Mouse (Mus musculus): ENCODE measurements around the gene Olfr221. TPM values are rescaled to one million over a fixed set of nuclear protein-coding genes. Genes with fewer than 3 reads are reported as not detected.
A peak's percentile ranks its signal among the peaks of the same experiment; 100 is the strongest.
"Not testable (repeated sequence)": the region's sequence is repeated elsewhere in the genome, so short reads cannot be mapped to it uniquely, and the experiment has no call there.

The Olfr221 gene
- total and polyA plus RNA-seq, 2 experiments, result not detected

DNA sequence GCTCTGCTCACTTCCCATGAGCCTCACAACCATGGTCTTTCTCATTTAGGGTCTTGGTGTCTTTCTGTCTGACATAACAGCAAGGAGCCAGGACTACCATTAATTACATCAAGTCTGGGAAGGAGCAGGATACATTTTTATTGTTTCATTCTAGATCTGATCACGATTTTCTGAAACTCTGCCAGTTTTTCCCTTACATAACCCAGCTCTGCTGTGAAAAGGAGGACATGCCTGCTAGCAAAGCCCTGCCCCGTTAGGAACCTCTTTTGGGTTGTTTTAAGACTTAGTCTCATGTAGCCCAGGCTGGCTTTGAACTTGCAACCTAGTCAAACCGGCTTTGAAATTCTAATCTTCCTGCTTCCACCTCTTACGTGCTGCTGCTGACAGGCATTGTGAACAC is 17.7 kb upstream of the Olfr221 start:
- WGBS, result 67% methylated on average over 4 of the region's 4 CpGs
- no peak for TF ChIP-seq POLR2A (IDR thresholded peaks at IDR 0.05; ENCODE audit: extremely low read depth, insufficient read depth, low read length)
- H3K4me3 ChIP-seq (ENCODE audit: insufficient read depth, low read depth, low read length), result no peak overlapping the region
- DNase-seq (ENCODE audit: extremely low read depth, low read depth, low spot score), result no peak
- H3K27me3 ChIP-seq (ENCODE audit: control insufficient read depth, insufficient read depth, low read length), result no peaks in the 10 kb centered on the region
- H3K27ac ChIP-seq (replicated peaks; ENCODE audit: insufficient read depth, low read depth, low read length), result no peak overlapping the region
- H3K79me2 ChIP-seq (ENCODE audit: control insufficient read depth, insufficient read depth, low read length), result no peaks in the 10 kb centered on the region
- no peaks in the 10 kb centered on the region; the same call in 1 of the 2 replicates for H3K4me1 ChIP-seq (ENCODE audit: control insufficient read depth, insufficient read depth, low read length)
- H3K9ac ChIP-seq (ENCODE audit: low read depth, low read length), result no peak overlapping the region
- H3K36me3 ChIP-seq (ENCODE audit: control insufficient read depth, insufficient read depth, low read length), result no peaks in the 10 kb centered on the region

DNA sequence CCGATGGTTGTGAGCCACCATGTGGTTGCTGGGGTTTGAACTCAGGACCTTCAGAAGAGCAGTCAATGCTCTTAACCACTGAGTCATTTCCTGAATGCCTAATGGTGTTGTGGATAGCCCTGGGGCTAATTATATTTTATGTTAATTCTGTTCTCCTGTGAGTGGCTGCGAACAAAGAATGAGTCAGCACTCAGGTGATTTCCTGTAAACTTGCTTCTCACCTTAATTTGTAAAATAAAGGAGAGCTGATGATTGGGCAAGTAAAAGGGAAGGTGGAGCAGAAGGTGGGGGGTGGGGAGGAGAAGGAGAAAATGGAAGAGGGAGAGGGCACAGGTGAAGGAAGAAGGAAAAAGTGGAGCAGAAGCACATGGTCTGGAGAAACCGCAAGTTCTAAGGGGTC is 10.5 kb upstream of the Olfr221 start:
- WGBS, result 94% methylated on average over 3 of the region's 3 CpGs
- not testable (repeated sequence) for H3K36me3 ChIP-seq (ENCODE audit: control insufficient read depth, insufficient read depth, low read length); H3K79me2 ChIP-seq (ENCODE audit: control insufficient read depth, insufficient read depth, low read length); H3K4me3 ChIP-seq (ENCODE audit: insufficient read depth, low read depth, low read length); H3K4me1 ChIP-seq (ENCODE audit: control insufficient read depth, insufficient read depth, low read length); H3K9ac ChIP-seq (ENCODE audit: low read depth, low read length); H3K27ac ChIP-seq (replicated peaks; ENCODE audit: insufficient read depth, low read depth, low read length); DNase-seq (ENCODE audit: extremely low read depth, low read depth, low spot score); H3K27me3 ChIP-seq (ENCODE audit: control insufficient read depth, insufficient read depth, low read length)

- Histone ChIP-seq H3K27ac (replicated peaks; ENCODE audit: insufficient read depth, low read depth, low read length) (no peak overlapping the region), H3K4me1 (ENCODE audit: control insufficient read depth, insufficient read depth, low read length) (peaks cover 2% of the 10 kb centered on the region), H3K36me3 (ENCODE audit: control insufficient read depth, insufficient read depth, low read length) (no peaks in the 10 kb centered on the region), H3K79me2 (ENCODE audit: control insufficient read depth, insufficient read depth, low read length) (no peaks in the 10 kb centered on the region), H3K9ac (ENCODE audit: low read depth, low read length) (no peak overlapping the region), H3K27me3 (ENCODE audit: control insufficient read depth, insufficient read depth, low read length) (no peaks in the 10 kb centered on the region), H3K4me3 (ENCODE audit: insufficient read depth, low read depth, low read length) (no peak overlapping the region)
- no peak for DNase-seq (ENCODE audit: extremely low read depth, low read depth, low spot score)
- TF ChIP-seq POLR2A (IDR thresholded peaks at IDR 0.05; ENCODE audit: extremely low read depth, insufficient read depth, low read length) (no peak), CTCF (IDR thresholded peaks at IDR 0.05; ENCODE audit: low read depth, low read length) (no peak)
- 87% methylated on average over 9 of the region's 9 CpGs for WGBS
Observed at GRCm38 (mm10) chr14:52045966-52046565, 3.8 kb upstream of the Olfr221 start.

DNA sequence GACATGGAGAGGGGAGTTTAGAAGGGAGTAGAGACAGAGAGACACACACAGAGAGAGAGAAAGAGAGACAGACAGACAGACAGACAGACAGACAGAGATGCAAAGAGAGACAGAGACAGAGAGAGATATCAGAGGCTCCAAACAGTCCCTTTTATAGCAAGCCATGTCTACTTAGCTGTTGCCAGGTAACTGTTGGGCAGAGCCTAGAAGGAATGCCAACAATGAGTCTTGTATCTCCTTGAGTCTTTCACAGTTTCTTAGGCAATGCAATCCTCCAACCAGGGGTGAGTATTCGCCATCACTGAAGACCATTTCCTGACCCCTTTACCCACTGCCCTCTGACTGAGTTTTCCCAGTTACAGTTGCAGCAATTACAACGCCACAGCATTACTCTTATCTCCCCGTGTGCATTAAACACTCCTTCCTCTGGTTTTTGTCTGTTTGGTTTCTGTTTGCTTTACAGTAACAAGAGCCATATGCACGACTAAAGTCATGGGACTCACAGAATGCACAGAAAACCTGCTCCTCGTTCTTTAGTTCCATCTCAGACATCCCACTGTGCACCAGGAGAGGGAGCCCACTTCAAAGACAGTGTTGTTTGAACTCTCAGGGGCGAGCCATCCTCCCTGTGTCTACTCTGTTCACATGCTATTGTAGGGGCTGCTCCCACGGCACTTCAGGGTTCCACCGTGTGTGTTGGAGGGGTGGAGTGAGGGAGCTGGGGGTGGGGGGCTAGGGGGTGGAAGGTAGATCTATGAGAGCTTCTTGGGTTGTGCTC is 2.8 kb upstream of the Olfr221 start:
- TF ChIP-seq CTCF (IDR thresholded peaks at IDR 0.05; ENCODE audit: low read depth, low read length) (peak; percentile 12; the same call in 1 of the 2 replicates), POLR2A (IDR thresholded peaks at IDR 0.05; ENCODE audit: extremely low read depth, insufficient read depth, low read length) (no peak)
- Histone ChIP-seq H3K4me3 (ENCODE audit: insufficient read depth, low read depth, low read length) (no peak overlapping the region), H3K79me2 (ENCODE audit: control insufficient read depth, insufficient read depth, low read length) (no peaks in the 10 kb centered on the region), H3K27me3 (ENCODE audit: control insufficient read depth, insufficient read depth, low read length) (no peaks in the 10 kb centered on the region), H3K36me3 (ENCODE audit: control insufficient read depth, insufficient read depth, low read length) (no peaks in the 10 kb centered on the region), H3K4me1 (ENCODE audit: control insufficient read depth, insufficient read depth, low read length) (peaks cover 2% of the 10 kb centered on the region), H3K9ac (ENCODE audit: low read depth, low read length) (no peak overlapping the region), H3K27ac (replicated peaks; ENCODE audit: insufficient read depth, low read depth, low read length) (no peak overlapping the region)
- DNase-seq (ENCODE audit: extremely low read depth, low read depth, low spot score), result no peak
- WGBS, result 23% methylated on average over 8 of the region's 8 CpGs

GRCm38 (mm10) chr14:52043446-52043845 is 1.2 kb upstream of the Olfr221 start:
- no peak overlapping the region for H3K4me3 ChIP-seq (ENCODE audit: insufficient read depth, low read depth, low read length)
- H3K4me1 ChIP-seq (ENCODE audit: control insufficient read depth, insufficient read depth, low read length), result peaks cover 10% of the 10 kb centered on the region
- H3K9ac ChIP-seq (ENCODE audit: low read depth, low read length), result no peak overlapping the region
- no peaks in the 10 kb centered on the region for H3K27me3 ChIP-seq (ENCODE audit: control insufficient read depth, insufficient read depth, low read length)
- 77% methylated on average over 6 of the region's 6 CpGs for WGBS
- no peaks in the 10 kb centered on the region for H3K36me3 ChIP-seq (ENCODE audit: control insufficient read depth, insufficient read depth, low read length)
- TF ChIP-seq POLR2A (IDR thresholded peaks at IDR 0.05; ENCODE audit: extremely low read depth, insufficient read depth, low read length) (no peak), CTCF (IDR thresholded peaks at IDR 0.05; ENCODE audit: low read depth, low read length) (no peak)
- DNase-seq (ENCODE audit: extremely low read depth, low read depth, low spot score), result no peak
- no peaks in the 10 kb centered on the region for H3K79me2 ChIP-seq (ENCODE audit: control insufficient read depth, insufficient read depth, low read length)
- no peak overlapping the region for H3K27ac ChIP-seq (replicated peaks; ENCODE audit: insufficient read depth, low read depth, low read length)

DNA sequence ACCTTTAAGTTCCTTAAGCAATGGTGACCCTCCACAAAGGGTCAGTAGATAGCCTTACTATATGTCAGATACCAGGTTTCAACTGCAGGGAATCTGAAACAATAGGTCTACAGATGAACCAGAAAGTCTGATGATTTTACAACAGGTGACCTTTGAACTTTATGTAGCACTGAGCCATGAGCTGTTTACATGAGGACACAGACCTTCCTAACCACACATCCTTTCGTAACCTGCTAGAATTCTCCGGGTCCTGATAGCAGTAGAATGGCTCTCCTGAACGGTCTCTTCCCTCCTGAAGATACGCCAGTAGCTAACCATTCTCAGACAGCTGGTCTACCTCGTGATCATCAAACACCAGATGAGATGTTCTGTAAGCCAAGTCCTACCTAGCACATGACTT is 2.9 kb downstream of the Olfr221 start:
- Histone ChIP-seq H3K4me3 (ENCODE audit: insufficient read depth, low read depth, low read length) (no peak overlapping the region), H3K27me3 (ENCODE audit: control insufficient read depth, insufficient read depth, low read length) (no peaks in the 10 kb centered on the region), H3K36me3 (ENCODE audit: control insufficient read depth, insufficient read depth, low read length) (no peaks in the 10 kb centered on the region), H3K79me2 (ENCODE audit: control insufficient read depth, insufficient read depth, low read length) (no peaks in the 10 kb centered on the region), H3K9ac (ENCODE audit: low read depth, low read length) (no peak overlapping the region), H3K27ac (replicated peaks; ENCODE audit: insufficient read depth, low read depth, low read length) (0 out of 2 replicates have a peak overlapping the region, but pooled peaks have one; percentile 56), H3K4me1 (ENCODE audit: control insufficient read depth, insufficient read depth, low read length) (peaks cover 10% of the 10 kb centered on the region)
- no peak for TF ChIP-seq CTCF (IDR thresholded peaks at IDR 0.05; ENCODE audit: low read depth, low read length)
- no peak for TF ChIP-seq POLR2A (IDR thresholded peaks at IDR 0.05; ENCODE audit: extremely low read depth, insufficient read depth, low read length)
- DNase-seq (ENCODE audit: extremely low read depth, low read depth, low spot score), result peak; percentile 84
- WGBS, result 28% methylated on average over 5 of the region's 5 CpGs
